Comparison of ENCODE assay signal across 9 mouse cellular contexts in genomic region chr2:157989946-157990345, GRCm38 (mm10). TPM values are rescaled to one million over a fixed set of nuclear protein-coding genes. Genes with fewer than 3 reads are reported as not detected.
DNase-seq lines count a peak whose midpoint lies in the region; ATAC-seq lines count a peak whose summit lies in the region.
"Had no signal": no experiment of that assay in that cellular context is flagged by ENCODE, and none has a peak within 500 bp of the region (broad histone marks: within the 10 kb centered on the region; RNA-seq: fewer than 3 reads in every experiment).

No protein-coding gene starts in this region.

- no peak overlapping the region for H3K4me2 ChIP-seq in heart, embryonic 11.5 days
- H3K4me2 ChIP-seq: neural tube, embryonic 12.5 days had no signal

- H3K27me3 ChIP-seq in heart, embryonic 11.5 days (ENCODE audit: control insufficient read depth, insufficient read depth, low read length) = no peaks in the 10 kb centered on the region
- H3K27me3 ChIP-seq: neural tube, embryonic 12.5 days had no signal

- no peaks in the 10 kb centered on the region for H3K9me3 ChIP-seq in heart, embryonic 11.5 days (replicated peaks; ENCODE audit: control insufficient read depth, low read length)
- H3K9me3 ChIP-seq: neural tube, embryonic 12.5 days had no signal

- 90% methylated on average over 2 of the region's 2 CpGs for WGBS in heart, embryonic 11.5 days (ENCODE audit: insufficient replicate concordance)

- intact Hi-C loops in left cerebral cortex, postnatal 10 days (cut with DNase I) = no loop called here

- no peak for ATAC-seq in heart, embryonic 11.5 days (replicated peaks; ENCODE audit: insufficient number of reproducible peaks, low FRiP score, low TSS enrichment)

- DNase-seq in heart, postnatal 4 days = peak; percentile 16
- peak; percentile 2 for DNase-seq in thymus, postnatal 0 days (ENCODE audit: low spot score)
- DNase-seq in thymus, adult 18-20 months = no peak
- DNase-seq in forelimb bud, embryonic 11.5 days (ENCODE audit: low read depth, low spot score) = peak; percentile 28
- no peak for DNase-seq in spleen, adult 18-20 months
- no peak for DNase-seq in left cerebral cortex, postnatal 10 days (ENCODE audit: extremely low spot score in 1 of 2, low spot score in 2 of 2)
- DNase-seq in layer of hippocampus, adult 9-11 months = no peak

- peaks cover 15% of the 10 kb centered on the region for H3K36me3 ChIP-seq in heart, embryonic 11.5 days (ENCODE audit: control insufficient read depth, insufficient read depth, low read length)

- H3K4me3 ChIP-seq in heart, embryonic 11.5 days (ENCODE audit: low read depth, low read length) = no peak overlapping the region
- H3K4me3 ChIP-seq: neural tube, embryonic 12.5 days had no signal

- H3K4me1 ChIP-seq in heart, embryonic 11.5 days (ENCODE audit: control insufficient read depth, insufficient read depth, low read length) = peaks cover 21% of the 10 kb centered on the region

- no peak overlapping the region for H3K9ac ChIP-seq in heart, embryonic 11.5 days (ENCODE audit: low read depth, low read length)
- H3K9ac ChIP-seq: neural tube, embryonic 12.5 days had no signal

- H3K27ac ChIP-seq in heart, embryonic 11.5 days (ENCODE audit: low read depth, low read length) = no peak overlapping the region

RNA-seq across cellular contexts. Expression of gene Tti1, which starts 38.3 kb away (rescaled TPM):
- 10 to 100 TPM; 25.2 to 27.4 TPM for total RNA-seq in heart, postnatal 4 days (2021)
- 24.5 and 25.6 TPM in 2 replicates for polyA plus RNA-seq in heart, embryonic 11.5 days (2014; fragmentation: Nextera tagmentation; extraction: Ambion mirVana)
- 18.9 and 22.0 TPM in 2 replicates for polyA plus RNA-seq in thymus, postnatal 0 days (2015; fragmentation: Nextera tagmentation; extraction: Ambion mirVana)
- 10 to 100 TPM; 16.0 to 17.2 TPM for total RNA-seq in left cerebral cortex, postnatal 10 days (2021)

RNA-seq across cellular contexts. Expression of gene Rprd1b, which starts 38.4 kb away (rescaled TPM):
- 10 to 100 TPM; 29.0 to 36.3 TPM for total RNA-seq in heart, postnatal 4 days (2021)
- polyA plus RNA-seq in heart, embryonic 11.5 days (2014; fragmentation: Nextera tagmentation; extraction: Ambion mirVana) = 35.3 and 43.1 TPM in 2 replicates
- polyA plus RNA-seq in thymus, postnatal 0 days (2015; fragmentation: Nextera tagmentation; extraction: Ambion mirVana) = 39.6 and 47.8 TPM in 2 replicates
- total RNA-seq in left cerebral cortex, postnatal 10 days (2021) = 10 to 100 TPM; 37.3 to 39.1 TPM

Comparison
In these comparisons a context has a peak if more than half of its experiments do, and no peak if none do; other contexts are left out.
1. DNase-seq: peak in heart, postnatal 4 days (single experiment), thymus, postnatal 0 days (single experiment) and forelimb bud, embryonic 11.5 days (single experiment); none in thymus, adult 18-20 months (0 of 2), spleen, adult 18-20 months (0 of 2), left cerebral cortex, postnatal 10 days (0 of 2) and layer of hippocampus, adult 9-11 months (single experiment).